Mouse (Mus musculus): Measurements from ENCODE around the gene Prpf4b.
"Not testable (repeated sequence)": the region's sequence is repeated elsewhere in the genome, so short reads cannot be mapped to it uniquely, and the experiment has no call there.

Prpf4b gene

GRCm38 (mm10) chr13:34875166-34875710, at the start of gene Prpf4b:
Prpf4b (plus strand) TSS chr13:34875302.
- peak; percentile 89 for ATAC-seq (ENCODE audit: low TSS enrichment)

- no peak for ATAC-seq (ENCODE audit: low TSS enrichment)
Measured at GRCm38 (mm10) chr13:34826760-34827690, 48.1 kb upstream of the Prpf4b start.

GRCm38 (mm10) chr13:34827988-34828882, 46.9 kb upstream of the Prpf4b start:
- ATAC-seq (ENCODE audit: low TSS enrichment): no peak

DNA sequence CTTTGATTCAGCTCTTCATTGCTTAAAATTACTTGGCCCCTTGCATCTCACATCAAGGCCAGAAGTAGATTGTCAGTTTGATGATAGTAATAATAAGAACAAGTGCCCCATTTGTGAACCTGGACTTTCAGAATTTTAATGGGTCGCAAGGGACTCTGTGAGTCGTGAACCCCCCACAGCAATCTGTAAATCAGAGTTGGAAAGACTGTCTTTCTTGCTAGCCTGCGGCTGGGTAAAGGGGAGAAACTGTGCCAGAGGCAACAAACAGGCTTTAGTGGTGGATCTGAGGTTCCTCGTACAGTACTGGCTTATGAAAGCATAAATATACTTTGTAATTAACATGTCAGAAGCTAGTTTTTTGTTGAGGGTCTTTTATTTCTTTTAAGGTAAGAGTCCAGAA, 32.3 kb upstream of the Prpf4b start:
- ATAC-seq (ENCODE audit: low TSS enrichment): no peak

DNA sequence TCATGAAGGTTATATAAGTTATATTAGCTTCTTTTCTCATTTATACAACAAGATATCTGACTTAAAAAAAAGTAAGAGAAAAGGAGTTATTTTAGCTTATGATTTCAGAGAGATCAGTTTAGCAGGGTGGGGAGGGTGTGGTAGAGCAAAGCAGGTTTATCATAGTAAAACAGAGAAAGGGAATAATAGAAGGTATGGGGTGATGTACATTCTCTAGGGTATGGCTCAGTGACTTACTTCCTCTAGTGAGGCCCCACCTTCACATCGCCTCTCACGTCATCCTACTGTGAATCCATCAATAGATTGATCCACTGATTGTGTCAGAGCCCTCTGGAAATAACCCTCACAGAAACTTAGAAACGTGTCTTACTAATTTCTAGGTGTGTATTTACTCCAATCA, 24.3 kb upstream of the Prpf4b start:
- ATAC-seq (ENCODE audit: low TSS enrichment): no peak

GRCm38 (mm10) chr13:34851191-34851784, 23.8 kb upstream of the Prpf4b start:
- ATAC-seq (ENCODE audit: low TSS enrichment): no peak

DNA sequence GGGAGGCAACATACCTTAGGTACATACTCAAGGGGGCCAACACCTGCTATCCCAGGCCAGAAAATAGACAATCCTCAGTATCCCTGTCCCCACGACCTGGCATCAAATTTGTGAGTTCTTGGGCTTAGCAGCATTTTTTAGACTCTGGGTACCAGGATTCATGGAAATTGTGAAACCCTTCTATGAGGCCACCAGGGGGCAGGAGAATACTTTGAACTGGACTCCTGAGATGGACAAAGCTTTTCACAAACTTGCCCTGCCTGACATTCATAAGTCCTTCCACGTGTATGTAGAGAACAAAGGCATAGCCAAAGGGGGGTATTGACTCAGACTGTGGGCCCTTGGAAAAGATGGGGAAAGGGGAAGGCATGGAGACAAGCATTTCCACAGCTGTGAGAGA, 17.6 kb upstream of the Prpf4b start:
- 0 out of 2 replicates have a peak, but pooled peaks have one; percentile 7 for ATAC-seq (ENCODE audit: low TSS enrichment)

DNA sequence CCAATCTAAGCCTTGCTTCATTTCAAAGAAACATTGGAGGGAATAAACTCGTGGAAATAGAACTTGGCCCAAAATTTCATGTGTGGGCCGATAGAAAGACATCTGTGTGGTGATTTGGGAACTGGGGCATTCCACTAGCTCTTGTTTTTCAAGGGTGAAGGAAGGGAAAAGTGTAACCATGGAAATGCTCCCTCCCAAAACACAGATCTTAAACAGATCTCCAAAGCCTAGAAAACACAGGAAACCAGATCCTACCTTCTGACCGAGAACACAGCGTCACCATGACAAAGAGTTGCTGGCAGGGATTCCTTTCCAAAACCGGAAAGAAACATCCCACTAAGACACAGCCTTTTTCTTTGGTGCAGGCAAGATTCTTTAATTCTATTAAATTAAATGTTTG, 15.7 kb upstream of the Prpf4b start:
- peak; percentile 98 for ATAC-seq (ENCODE audit: low TSS enrichment)

GRCm38 (mm10) chr13:34861166-34861565, 13.9 kb upstream of the Prpf4b start:
- not testable (repeated sequence) for ATAC-seq (ENCODE audit: low TSS enrichment)

GRCm38 (mm10) chr13:34864420-34865169, 10.5 kb upstream of the Prpf4b start:
- ATAC-seq (ENCODE audit: low TSS enrichment): peak; percentile 96

- ATAC-seq (ENCODE audit: low TSS enrichment): peak; percentile 86
Measured at GRCm38 (mm10) chr13:34873801-34874681, 1.1 kb upstream of the Prpf4b start.

GRCm38 (mm10) chr13:34874736-34875135, 366 bp upstream of the Prpf4b start:
- ATAC-seq (ENCODE audit: low TSS enrichment): not testable (repeated sequence)

GRCm38 (mm10) chr13:34875741-34876445, 791 bp downstream of the Prpf4b start:
- ATAC-seq (ENCODE audit: low TSS enrichment): no peak; the same call in none of the 2 replicates

- ATAC-seq (ENCODE audit: low TSS enrichment): no peak
Measured at GRCm38 (mm10) chr13:34876481-34876880, 1.4 kb downstream of the Prpf4b start.

- ATAC-seq (ENCODE audit: low TSS enrichment): no peak
Measured at GRCm38 (mm10) chr13:34892871-34893270, 17.8 kb downstream of the Prpf4b start.

GRCm38 (mm10) chr13:34914614-34915013, 39.5 kb downstream of the Prpf4b start:
- ATAC-seq (ENCODE audit: low TSS enrichment): no peak

GRCm38 (mm10) chr13:34916520-34917167, 41.5 kb downstream of the Prpf4b start:
- no peak for ATAC-seq (ENCODE audit: low TSS enrichment)

DNA sequence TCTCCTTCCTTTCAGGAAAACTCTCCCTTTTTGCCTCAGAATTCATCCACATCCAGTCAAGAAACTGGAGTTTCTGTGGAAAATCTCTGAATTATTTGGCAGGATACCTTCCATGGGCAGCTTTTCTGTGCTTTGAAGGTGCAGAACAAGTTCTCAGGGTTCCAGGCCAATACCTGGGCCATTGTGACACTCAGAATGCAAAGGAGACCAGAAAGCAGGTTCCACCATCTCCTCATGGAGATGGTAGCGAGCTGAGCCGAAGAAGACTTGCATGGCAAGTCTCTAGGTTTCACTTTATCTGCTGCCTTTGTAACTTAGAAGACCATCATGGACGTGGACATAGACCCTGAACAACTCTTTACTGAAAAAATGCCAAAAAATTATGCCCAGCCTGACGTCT, 49.1 kb downstream of the Prpf4b start, which contains the start of the genes Fam217a and 4933417A18Rik:
Gene Fam217a (minus strand): TSS at position 101 of the 400 bp plus-strand sequence.
Gene 4933417A18Rik (plus strand): TSS at position 200 of the 400 bp plus-strand sequence.
- no peak for ATAC-seq (ENCODE audit: low TSS enrichment)

All from frontal cortex, adult (tissue).